Mouse (Mus musculus) liver, postnatal 0 days (tissue): ENCODE results near the gene Il34.

ENCODE experiments used
- CTCF ChIP-seq: sonication (generic); IDR thresholded peaks from 2 replicates; pipeline ENCODE4 v1.5.1; 2016; ENCODE audit warnings: antibody characterized with exemption, low read depth
- EP300 ChIP-seq: IDR thresholded peaks from 2 replicates; pipeline ENCODE4 v1.6.1; 2016; ENCODE audit warnings: antibody characterized with exemption, low read depth, mild to moderate bottlenecking

GRCm38 (mm10) chr8:110697571-110697970 lies 108.2 kb downstream of the Il34 start:
- no peak for TF ChIP-seq CTCF
- no peak for TF ChIP-seq EP300
